Mouse (Mus musculus): ENCODE results near the gene Lmx1a.

Gene Lmx1a

DNA sequence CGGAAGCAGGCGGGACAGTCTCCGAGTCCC lies at the start of gene Lmx1a:
Gene Lmx1a (plus strand): TSS at position 6 of the 30 bp plus-strand sequence.
- no peak for DNase-seq (ENCODE audit: low spot score in 2 of 2)

DNA sequence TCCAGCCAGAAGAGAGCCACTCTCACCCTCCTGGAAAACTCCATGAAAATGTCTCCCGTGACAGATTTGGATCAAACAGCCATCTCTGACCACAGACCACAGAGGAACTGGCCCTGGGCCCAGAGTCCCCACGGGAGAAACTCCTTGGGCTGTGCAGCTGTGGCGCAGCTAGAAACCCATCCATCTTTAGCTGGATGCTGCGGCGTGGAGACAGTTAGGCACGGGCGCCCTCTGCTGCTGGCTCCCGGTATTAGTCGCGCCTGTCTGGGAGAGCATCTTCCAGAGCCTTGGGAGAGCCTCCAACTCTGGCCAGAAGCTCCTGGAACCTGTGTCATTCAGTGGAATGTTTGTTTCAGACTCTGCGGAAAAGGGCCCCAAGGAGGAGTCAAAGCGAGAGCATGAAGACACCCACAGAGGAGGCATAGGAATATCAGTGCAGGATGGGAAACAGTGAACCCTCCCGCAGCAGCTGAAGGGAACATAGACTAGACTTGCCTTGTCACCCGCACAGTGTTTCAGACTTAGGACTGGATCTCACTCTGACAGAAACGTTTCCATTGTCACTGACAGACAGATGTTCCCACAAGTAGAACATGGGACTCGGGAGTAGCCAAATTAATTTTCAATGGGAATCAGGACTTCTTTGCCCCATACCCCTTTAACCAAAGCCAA lies 44.0 kb upstream of the Lmx1a start:
- DNase-seq (ENCODE audit: low spot score in 2 of 2): peak; percentile 84 to 92

DNA sequence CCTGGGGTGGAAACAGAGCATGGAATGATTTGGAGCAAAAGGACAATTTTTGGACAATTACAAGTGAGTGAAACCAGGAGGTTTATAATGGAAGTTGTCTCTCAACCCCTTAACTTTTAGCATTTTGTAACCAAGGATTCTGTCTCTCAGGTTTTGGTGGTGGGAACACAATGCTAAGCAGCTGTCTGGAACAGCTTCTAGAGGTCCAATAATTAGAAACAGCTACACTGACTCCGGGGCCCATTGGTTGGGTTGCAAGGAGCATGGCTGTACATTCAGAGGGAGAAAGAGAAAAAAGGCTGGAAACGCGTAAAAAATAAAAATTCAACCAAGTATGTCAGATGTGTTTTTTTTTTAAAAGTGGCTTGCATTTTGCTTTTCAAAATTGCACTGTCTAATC lies 40.4 kb upstream of the Lmx1a start:
- no peak for DNase-seq (ENCODE audit: low spot score in 2 of 2)

DNA sequence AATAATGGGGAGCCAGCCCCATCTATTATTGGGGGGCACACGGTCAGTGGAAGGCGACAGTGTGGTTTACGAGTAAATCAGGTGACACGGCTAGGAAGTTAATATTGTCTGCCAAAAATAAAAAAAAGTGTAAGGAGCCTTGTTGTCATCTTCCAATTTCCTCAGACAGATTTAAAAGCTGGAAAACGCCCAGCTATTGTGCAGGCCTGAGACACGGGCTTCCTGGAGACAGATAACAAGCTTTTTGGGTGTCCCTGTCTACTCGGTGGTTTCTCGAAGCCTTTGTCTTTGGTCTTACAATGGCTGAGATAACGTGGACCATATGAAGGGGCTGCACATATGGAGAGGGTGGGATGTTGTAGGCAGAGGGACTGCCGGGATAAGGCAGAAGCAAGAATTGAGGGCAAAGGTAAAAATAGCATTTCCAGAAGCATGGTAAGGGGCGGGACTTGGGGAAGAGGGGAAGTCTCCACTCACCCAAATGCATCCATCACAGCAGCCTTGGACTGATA lies 39.9 kb upstream of the Lmx1a start:
- no peak for DNase-seq (ENCODE audit: low spot score in 2 of 2)

GRCm38 (mm10) chr1:167652336-167652735 lies 36.7 kb upstream of the Lmx1a start:
- no peak for DNase-seq (ENCODE audit: low spot score in 2 of 2)

DNA sequence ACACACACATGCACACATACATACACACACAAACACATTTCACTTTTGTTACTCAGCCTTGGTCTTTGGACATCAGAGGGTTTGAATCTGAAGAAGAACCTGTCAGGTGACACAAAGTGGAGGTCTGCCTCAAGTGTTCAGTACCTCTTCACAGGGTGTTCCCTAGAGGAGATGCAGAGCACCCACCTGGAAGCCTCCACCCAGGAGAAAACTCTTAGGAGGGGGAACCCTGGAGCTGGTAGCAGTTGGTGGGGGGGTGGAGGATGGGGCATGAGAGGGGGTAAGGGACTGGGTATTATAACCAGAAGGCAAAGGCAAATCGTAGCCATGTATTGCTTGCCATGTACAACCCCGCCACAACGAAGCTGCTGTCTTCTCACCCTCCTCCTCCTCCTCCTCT lies 30.0 kb upstream of the Lmx1a start:
- no peak for DNase-seq (ENCODE audit: low spot score in 2 of 2)

GRCm38 (mm10) chr1:167660521-167661101 lies 28.4 kb upstream of the Lmx1a start:
- DNase-seq (ENCODE audit: low spot score in 2 of 2): peak; percentile 78

GRCm38 (mm10) chr1:167661123-167661522 lies 27.9 kb upstream of the Lmx1a start:
- peak in 1 of 2 experiments; percentile 56 for DNase-seq (ENCODE audit: low spot score in 2 of 2)

DNA sequence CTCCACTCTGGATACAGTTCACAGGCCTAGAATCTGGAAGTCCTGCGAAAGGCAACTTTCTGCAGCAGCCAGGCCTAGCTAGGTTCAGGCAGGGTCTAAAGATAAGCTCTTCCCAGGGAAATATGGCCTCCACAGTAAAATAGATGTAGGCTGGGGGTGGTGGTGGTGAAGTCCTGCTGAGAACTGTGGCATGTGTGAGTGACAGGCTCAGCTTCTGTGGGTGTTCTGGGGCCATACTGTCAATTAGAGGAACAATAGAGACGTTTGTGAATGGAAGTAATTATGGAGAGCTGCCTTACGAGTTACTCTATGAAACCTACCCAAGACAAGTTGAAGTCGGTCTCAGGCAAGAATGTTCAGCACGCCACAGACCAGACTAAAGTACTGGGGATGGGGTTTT lies 25.9 kb upstream of the Lmx1a start:
- no peak for DNase-seq (ENCODE audit: low spot score in 2 of 2)

GRCm38 (mm10) chr1:167669796-167670195 lies 19.2 kb upstream of the Lmx1a start:
- DNase-seq (ENCODE audit: low spot score in 2 of 2): peak in 1 of 2 experiments; percentile 50

DNA sequence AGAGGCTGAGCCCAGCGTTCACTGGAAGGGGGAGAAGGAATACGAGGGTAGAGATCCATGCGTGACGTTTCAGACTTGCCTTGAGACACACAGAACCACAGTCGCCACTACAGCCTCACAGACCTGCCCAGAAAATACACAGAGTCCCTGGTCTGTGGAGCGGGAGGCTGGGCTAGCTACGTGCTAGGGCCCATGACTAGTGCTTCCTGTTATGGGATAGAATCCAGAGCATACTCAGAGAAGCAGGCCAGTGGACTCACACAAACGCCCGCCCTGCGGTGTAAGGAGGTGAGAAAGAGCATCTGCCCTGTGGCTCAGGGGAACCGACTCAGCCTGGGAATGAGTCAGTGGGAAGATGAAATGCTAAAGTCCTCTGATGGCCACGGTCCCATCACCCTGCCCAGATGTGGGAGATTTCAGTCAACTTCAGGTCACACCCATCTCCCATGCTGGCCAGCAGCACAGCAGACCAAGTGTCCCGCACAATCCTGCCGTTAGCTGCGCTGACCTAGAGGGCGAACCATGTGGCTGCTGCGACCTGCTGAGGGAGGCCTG lies 16.5 kb upstream of the Lmx1a start:
- no peak for DNase-seq (ENCODE audit: low spot score in 2 of 2)

DNA sequence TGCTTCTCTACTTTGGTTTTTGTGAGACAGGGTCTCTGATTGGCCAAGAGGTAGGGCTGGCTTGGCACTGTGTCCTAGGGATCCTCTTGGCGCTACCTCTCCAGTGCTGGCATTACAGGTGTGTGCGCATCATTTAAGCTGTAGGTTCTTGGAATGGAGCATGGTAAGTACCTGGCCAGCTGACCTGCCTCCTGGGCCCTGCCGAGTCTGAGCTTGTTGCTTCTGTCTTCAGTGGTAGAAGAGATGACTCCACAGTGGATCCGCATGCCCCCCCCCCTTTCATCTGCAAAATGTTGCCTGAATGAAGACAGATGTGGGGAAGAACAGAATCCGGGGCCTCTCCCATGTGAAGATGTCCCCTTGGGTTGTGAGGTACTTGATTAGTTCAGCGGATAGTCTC lies 10.0 kb upstream of the Lmx1a start:
- no peak for DNase-seq (ENCODE audit: low spot score in 2 of 2)

DNA sequence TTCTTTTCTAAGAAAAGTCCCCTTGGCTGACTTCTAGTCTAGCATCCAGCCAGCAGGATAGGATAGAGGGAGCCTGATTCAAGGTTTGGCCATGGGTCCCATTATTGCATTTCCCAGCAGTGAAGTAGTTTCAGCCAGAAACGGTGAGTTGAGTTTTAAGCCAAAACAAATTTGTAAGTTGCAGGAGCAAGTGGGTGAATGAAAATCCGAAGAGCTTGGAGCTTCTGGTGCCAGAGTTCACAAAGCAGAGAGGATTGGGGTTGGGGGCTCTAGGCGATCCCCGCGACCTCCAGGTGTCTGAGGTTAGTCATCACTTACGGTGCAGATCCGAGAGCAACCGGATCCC lies 1.1 kb upstream of the Lmx1a start:
- no peak for DNase-seq (ENCODE audit: low spot score in 2 of 2)

DNA sequence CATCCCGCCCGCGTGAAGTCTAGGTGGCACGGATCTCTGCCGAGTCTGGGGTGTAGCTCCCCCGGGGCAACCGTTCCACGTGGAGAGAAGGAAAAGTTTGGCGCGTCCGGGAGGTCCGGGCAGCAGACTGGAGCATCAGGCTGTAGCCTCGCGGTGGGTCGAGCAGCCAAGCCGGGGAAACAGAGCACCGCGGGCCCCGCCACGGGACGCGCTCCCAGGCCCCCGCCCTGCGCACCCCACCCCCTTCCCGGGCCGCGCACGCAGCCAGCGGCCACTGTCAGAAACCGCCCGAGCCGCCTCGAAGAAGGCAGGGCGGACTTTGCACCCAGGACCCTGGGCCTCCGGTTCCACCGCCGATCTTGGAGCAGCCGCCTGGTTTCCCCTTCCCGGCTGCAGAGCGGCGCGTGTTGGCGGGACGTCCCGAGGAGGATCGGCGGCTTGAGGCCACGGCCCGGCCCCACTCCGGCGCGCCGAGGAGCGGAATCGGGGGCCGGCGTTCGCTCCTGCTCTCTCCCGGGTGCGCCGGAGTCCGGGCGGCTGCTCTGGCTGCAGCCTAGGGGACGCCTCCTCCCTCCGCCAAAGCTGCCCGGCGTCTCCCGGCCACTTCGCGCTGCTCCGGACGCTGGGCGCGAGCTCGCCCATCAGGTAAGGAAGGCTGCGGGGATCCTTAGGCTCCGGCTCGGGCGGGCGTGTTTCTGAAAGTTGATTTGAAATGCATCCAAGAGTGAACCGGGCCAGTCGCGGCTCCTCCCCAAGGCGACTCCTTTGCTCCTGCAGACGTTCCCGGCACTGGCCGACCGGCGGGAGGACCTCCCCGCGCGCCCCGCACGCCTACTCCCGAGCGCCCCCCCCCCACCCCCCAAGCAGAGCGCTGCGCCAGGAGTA lies 448 bp upstream of the Lmx1a start:
- no peak for DNase-seq (ENCODE audit: low spot score in 2 of 2)

DNA sequence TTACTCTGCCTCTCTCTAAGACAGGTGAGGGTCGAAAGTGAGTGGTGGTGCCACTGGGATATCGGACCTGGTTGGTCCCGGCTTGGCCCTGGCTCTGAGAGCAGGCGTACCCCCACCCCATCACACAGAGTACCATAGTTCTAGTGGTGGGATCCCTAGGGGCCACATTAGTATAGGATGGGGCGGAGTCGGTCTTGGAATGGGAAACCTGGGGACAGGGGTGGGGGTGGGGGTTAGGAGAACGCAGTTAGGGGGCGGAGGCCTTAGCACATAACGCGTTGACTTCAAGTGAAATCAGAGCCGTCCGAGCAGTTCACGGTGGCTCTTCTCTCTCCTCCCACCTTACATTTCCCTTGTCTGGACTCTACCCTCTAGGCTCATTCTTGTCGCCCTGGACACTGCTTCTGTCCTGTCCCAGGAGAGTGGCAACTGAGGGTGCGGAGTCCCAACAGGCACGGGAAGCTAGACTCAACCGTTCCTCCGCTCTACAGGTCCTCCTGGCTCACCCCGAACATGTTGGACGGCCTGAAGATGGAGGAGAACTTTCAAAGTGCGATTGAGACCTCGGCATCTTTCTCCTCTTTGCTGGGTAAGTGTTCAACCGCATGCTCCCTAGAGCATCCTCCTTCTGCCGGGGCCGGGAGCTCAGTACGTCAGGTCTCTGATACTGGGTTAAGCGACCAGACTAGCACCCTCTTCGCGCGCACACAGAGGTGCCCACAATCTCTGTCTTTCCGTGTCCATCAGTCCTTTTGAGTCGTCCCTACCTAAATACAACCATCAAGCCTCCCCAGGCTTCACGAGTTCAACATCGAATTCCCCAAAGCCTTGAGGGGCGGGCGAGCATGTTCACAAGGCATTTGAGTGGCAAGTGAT lies 463 bp downstream of the Lmx1a start:
- no peak for DNase-seq (ENCODE audit: low spot score in 2 of 2)

GRCm38 (mm10) chr1:167690138-167690710 lies 1.2 kb downstream of the Lmx1a start:
- no peak for DNase-seq (ENCODE audit: low spot score in 2 of 2)

DNA sequence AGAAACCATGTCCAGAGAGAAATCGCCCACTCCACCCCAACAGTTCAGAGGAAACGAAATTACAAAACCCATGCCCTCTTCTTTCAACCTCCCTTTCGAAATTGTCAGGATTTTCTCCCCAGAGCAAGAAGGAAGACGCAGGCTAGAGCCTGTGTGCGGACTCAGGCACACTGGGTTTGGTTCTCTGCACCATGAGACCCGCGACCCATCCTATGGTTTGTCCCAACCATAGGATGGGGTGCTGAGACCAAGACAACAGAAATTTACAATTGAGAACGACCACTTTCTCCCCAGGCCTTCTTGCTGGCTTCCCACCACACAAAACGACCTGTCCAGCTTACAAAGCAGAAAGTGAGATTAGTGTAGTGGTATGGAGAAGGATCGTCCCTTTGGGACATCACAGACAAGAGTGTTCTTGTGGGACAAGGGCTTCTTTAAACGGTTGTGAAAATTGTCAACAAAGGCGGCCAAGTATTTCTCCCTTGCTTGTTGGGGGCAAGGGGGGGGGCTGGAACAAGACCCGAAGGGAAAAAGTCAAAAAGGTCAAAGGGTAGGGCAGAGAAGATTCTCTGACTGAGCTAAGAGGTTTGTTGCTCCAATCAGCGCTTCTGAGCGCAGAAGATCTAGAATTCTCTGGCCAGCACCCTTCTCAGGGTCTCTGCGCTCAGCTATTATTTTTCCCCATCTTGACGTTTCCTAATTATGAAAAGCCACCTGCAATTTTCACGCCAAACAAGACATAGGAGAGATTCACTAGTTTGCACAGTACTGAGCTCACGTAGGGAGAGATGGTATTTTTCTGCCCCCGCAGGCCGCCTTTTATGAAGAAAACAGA lies 1.9 kb downstream of the Lmx1a start:
- no peak for DNase-seq (ENCODE audit: low spot score in 2 of 2)

DNA sequence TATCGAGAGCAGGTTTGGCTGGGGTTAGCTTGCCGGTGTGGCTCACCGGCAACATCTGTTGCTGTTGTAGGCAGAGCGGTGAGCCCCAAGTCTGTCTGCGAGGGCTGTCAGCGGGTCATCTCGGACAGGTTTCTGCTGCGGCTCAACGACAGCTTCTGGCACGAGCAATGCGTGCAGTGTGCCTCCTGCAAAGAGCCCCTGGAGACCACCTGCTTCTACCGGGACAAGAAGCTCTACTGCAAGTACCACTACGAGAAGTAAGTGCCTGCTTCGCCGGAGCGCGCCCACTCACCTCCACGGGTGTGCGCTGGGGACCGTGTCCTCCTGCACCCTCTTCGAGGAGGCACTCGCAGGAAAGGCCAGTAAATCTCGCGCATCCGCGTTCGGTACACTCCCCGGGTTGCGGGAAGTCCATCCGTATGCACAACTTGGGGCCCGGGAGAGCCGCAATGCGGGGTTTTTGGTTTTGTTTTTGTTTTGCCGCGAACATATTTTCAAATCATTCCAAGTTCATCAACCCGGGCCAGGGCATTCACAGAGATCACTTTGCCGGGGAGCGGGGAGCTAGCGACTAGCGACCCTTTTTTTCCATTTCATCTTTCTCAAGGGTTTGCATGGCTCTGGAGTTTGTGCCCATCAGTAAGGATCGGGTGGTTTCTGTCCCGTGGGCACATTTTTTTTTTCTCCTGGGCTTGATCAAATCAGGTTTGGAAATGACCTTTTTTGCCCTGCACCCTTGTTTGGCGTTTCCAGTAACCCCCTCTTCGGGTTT lies 3.1 kb downstream of the Lmx1a start:
- DNase-seq (ENCODE audit: low spot score in 2 of 2): peak in 1 of 2 experiments; percentile 25

DNA sequence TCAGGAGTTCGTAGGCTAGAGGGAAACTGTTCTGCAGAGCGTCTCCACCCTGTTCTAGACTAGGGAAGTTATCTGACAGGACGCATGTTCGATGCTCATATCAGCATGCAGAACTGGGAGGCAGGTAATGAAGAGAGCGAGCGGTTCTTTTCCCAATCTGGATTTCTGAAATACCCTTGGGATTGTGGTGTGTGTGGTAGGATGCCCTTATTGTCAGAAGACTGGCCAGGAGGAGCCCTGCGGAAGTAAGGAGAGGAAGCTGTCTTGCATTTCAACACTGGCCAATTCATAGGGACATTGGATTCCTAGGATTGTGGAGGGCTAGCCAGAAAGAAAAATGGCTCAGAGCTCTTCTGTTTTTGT lies 3.6 kb downstream of the Lmx1a start:
- no peak for DNase-seq (ENCODE audit: low spot score in 2 of 2)
